Mouse (Mus musculus) heart, embryonic 11.5 days (tissue): ENCODE measurements at regions not wholly inside any gene's neighbourhood (a gene's known extent, or its start where the extent isn't known, plus 50 kb on each side); places are given as distances from the start of the nearest gene placed in this dataset.

Experiments
- ATAC-seq: fragments of 200-750 bp; cut with Nextera tagmentation; replicated peaks from 2 replicates; pipeline ENCODE4 v1.8.0; 2017; ENCODE audit warnings: moderate library complexity; ENCODE audit not compliant: insufficient number of reproducible peaks, low FRiP score, low TSS enrichment
- H3K27ac ChIP-seq: fragments of 300-500 bp; sonication (generic); 2 replicates; pipeline ENCODE4 v1.5.1; 2014; ENCODE audit warnings: mild to moderate bottlenecking, low read depth, low read length
- H3K27me3 ChIP-seq: fragments of 300-500 bp; sonication (generic); 2 replicates; pipeline ENCODE4 v1.6.1; 2014; ENCODE audit warnings: mild to moderate bottlenecking, low read length, mixed read lengths; ENCODE audit not compliant: control insufficient read depth, insufficient read depth
- H3K36me3 ChIP-seq: fragments of 300-500 bp; sonication (generic); 2 replicates; pipeline ENCODE4 v1.6.1; 2014; ENCODE audit warnings: mild to moderate bottlenecking, low read length, moderate library complexity, mixed read lengths; ENCODE audit not compliant: control insufficient read depth, insufficient read depth
- H3K4me1 ChIP-seq: fragments of 300-500 bp; sonication (generic); 2 replicates; pipeline ENCODE4 v1.6.1; 2014; ENCODE audit warnings: low read length; ENCODE audit not compliant: control insufficient read depth, insufficient read depth
- H3K4me2 ChIP-seq: fragments of 300-500 bp; sonication (generic); 2 replicates; pipeline ENCODE4 v1.6.1; 2014; ENCODE audit warnings: mild to moderate bottlenecking, moderate library complexity
- H3K4me3 ChIP-seq: fragments of 300-500 bp; sonication (generic); 2 replicates; pipeline ENCODE4 v1.5.1; 2014; ENCODE audit warnings: low read depth, low read length
- H3K9ac ChIP-seq: fragments of 300-500 bp; sonication (generic); 2 replicates; pipeline ENCODE4 v1.6.1; 2014; ENCODE audit warnings: mild to moderate bottlenecking, low read depth, low read length, moderate library complexity
- H3K9me3 ChIP-seq: fragments of 300-500 bp; sonication (generic); replicated peaks from 2 replicates; pipeline ENCODE4 v1.6.1; 2016; ENCODE audit warnings: low read length; ENCODE audit not compliant: control insufficient read depth
- WGBS: fragments of 180-500 bp; shearing (Covaris S2); extraction: QIAGEN DNeasy Blood & Tissue Kit; methylation state at CpG from one replicate; pipeline ENCODE4 v1.1.7; 2014; ENCODE audit not compliant: insufficient replicate concordance; 5-methylcytosine and 5-hydroxymethylcytosine counted together

- H3K4me3 ChIP-seq, result no peak overlapping the region
- H3K4me1 ChIP-seq, result no peaks in the 10 kb centered on the region
- ATAC-seq, result no peak
- no peak overlapping the region for H3K27ac ChIP-seq
- WGBS, result 61% methylated on average over 4 of the region's 4 CpGs
- H3K27me3 ChIP-seq, result no peaks in the 10 kb centered on the region
- no peak overlapping the region for H3K9ac ChIP-seq
- no peaks in the 10 kb centered on the region for H3K9me3 ChIP-seq
- H3K36me3 ChIP-seq, result no peaks in the 10 kb centered on the region
- no peak overlapping the region for H3K4me2 ChIP-seq
These were observed 338.5 kb downstream of the Lmo4 start for GRCm38 (mm10) chr3:143866521-143866920.

GRCm38 (mm10) chr3:143865626-143866025 lies 339.4 kb downstream of the Lmo4 start:
- Histone ChIP-seq H3K4me2 (no peak overlapping the region), H3K4me3 (no peak overlapping the region), H3K36me3 (no peaks in the 10 kb centered on the region), H3K9me3 (no peaks in the 10 kb centered on the region), H3K9ac (no peak overlapping the region), H3K4me1 (no peaks in the 10 kb centered on the region), H3K27ac (no peak overlapping the region), H3K27me3 (no peaks in the 10 kb centered on the region)
- ATAC-seq, result no peak
- 64% methylated on average over 7 of the region's 7 CpGs for WGBS

- H3K4me1 ChIP-seq, result no peaks in the 10 kb centered on the region
- WGBS, result 69% methylated on average over 10 of the region's 10 CpGs
- no peaks in the 10 kb centered on the region for H3K9me3 ChIP-seq
- H3K27ac ChIP-seq, result no peak overlapping the region
- no peak overlapping the region for H3K9ac ChIP-seq
- no peaks in the 10 kb centered on the region for H3K27me3 ChIP-seq
- no peak for ATAC-seq
- H3K4me3 ChIP-seq, result no peak overlapping the region
- H3K36me3 ChIP-seq, result no peaks in the 10 kb centered on the region
- H3K4me2 ChIP-seq, result no peak overlapping the region
These were observed 340.5 kb downstream of the Lmo4 start for GRCm38 (mm10) chr3:143864490-143864889.

GRCm38 (mm10) chr3:143862531-143862930 lies 342.5 kb downstream of the Lmo4 start:
- H3K27me3 ChIP-seq, result no peaks in the 10 kb centered on the region
- H3K27ac ChIP-seq, result no peak overlapping the region
- H3K9ac ChIP-seq, result no peak overlapping the region
- H3K4me3 ChIP-seq, result no peak overlapping the region
- no peak for ATAC-seq
- H3K4me2 ChIP-seq, result no peak overlapping the region
- H3K9me3 ChIP-seq, result no peaks in the 10 kb centered on the region
- WGBS, result 74% methylated on average over 11 of the region's 11 CpGs
- no peaks in the 10 kb centered on the region for H3K4me1 ChIP-seq
- no peaks in the 10 kb centered on the region for H3K36me3 ChIP-seq

GRCm38 (mm10) chr3:143861866-143862265 lies 343.2 kb downstream of the Lmo4 start:
- Histone ChIP-seq H3K9ac (no peak overlapping the region), H3K4me3 (no peak overlapping the region), H3K27me3 (no peaks in the 10 kb centered on the region), H3K36me3 (no peaks in the 10 kb centered on the region), H3K4me1 (no peaks in the 10 kb centered on the region), H3K4me2 (no peak overlapping the region), H3K9me3 (no peaks in the 10 kb centered on the region), H3K27ac (no peak overlapping the region)
- no peak for ATAC-seq
- WGBS, result 86% methylated on average over 4 of the region's 4 CpGs

- Histone ChIP-seq H3K36me3 (no peaks in the 10 kb centered on the region), H3K9ac (no peak overlapping the region), H3K27me3 (no peaks in the 10 kb centered on the region), H3K4me1 (no peaks in the 10 kb centered on the region), H3K9me3 (no peaks in the 10 kb centered on the region), H3K4me3 (no peak overlapping the region), H3K27ac (no peak overlapping the region), H3K4me2 (no peak overlapping the region)
- 79% methylated on average over 7 of the region's 7 CpGs for WGBS
- ATAC-seq, result no peak
These were observed 369.3 kb downstream of the Lmo4 start for GRCm38 (mm10) chr3:143835611-143836240.

GRCm38 (mm10) chr3:143834725-143835124 lies 370.3 kb downstream of the Lmo4 start:
- Histone ChIP-seq H3K9ac (no peak overlapping the region), H3K36me3 (no peaks in the 10 kb centered on the region), H3K4me1 (no peaks in the 10 kb centered on the region), H3K27me3 (no peaks in the 10 kb centered on the region), H3K4me3 (no peak overlapping the region), H3K27ac (no peak overlapping the region), H3K9me3 (no peaks in the 10 kb centered on the region), H3K4me2 (no peak overlapping the region)
- 63% methylated on average over 2 of the region's 2 CpGs for WGBS
- ATAC-seq, result no peak

GRCm38 (mm10) chr3:143823395-143823777 lies 381.6 kb downstream of the Lmo4 start:
- no peak overlapping the region for H3K4me3 ChIP-seq
- H3K4me2 ChIP-seq, result no peak overlapping the region
- no peaks in the 10 kb centered on the region for H3K27me3 ChIP-seq
- no peaks in the 10 kb centered on the region for H3K9me3 ChIP-seq
- H3K36me3 ChIP-seq, result no peaks in the 10 kb centered on the region
- no peak for ATAC-seq
- H3K27ac ChIP-seq, result no peak overlapping the region
- no peak overlapping the region for H3K9ac ChIP-seq
- no peaks in the 10 kb centered on the region for H3K4me1 ChIP-seq
- 23% methylated on average over 1 of the region's 1 CpGs for WGBS

- H3K9ac ChIP-seq, result no peak overlapping the region
- no peak for ATAC-seq
- WGBS, result 78% methylated on average over 8 of the region's 8 CpGs
- H3K27me3 ChIP-seq, result no peaks in the 10 kb centered on the region
- no peaks in the 10 kb centered on the region for H3K36me3 ChIP-seq
- no peak overlapping the region for H3K4me3 ChIP-seq
- no peak overlapping the region for H3K4me2 ChIP-seq
- H3K27ac ChIP-seq, result no peak overlapping the region
- no peaks in the 10 kb centered on the region for H3K4me1 ChIP-seq
- no peaks in the 10 kb centered on the region for H3K9me3 ChIP-seq
These were observed 382.2 kb downstream of the Lmo4 start for GRCm38 (mm10) chr3:143822564-143823394.
